Mouse (Mus musculus) lung, embryonic 14.5 days (tissue): Measurements from ENCODE around the gene Zfp39. TPM values are rescaled to one million over a fixed set of nuclear protein-coding genes. Genes with fewer than 3 reads are reported as not detected.

ENCODE experiments used
- ATAC-seq: fragments of 200-750 bp; cut with Nextera tagmentation; 2 replicates; pipeline ENCODE4 v1.8.0; 2017; ENCODE audit warnings: mild to moderate bottlenecking, moderate TSS enrichment, moderate library complexity; ENCODE audit not compliant: insufficient read depth
- DNase-seq: peaks from one replicate; pipeline ENCODE4 v3.0.0-alpha.2; 2015
- H3K27ac ChIP-seq: fragments of 300-500 bp; sonication (generic); 2 replicates; pipeline ENCODE4 v1.5.1; 2014; ENCODE audit warnings: low read depth, mild to moderate bottlenecking, moderate library complexity
- H3K27me3 ChIP-seq: fragments of 300-500 bp; sonication (generic); 2 replicates; pipeline ENCODE4 v1.6.1; 2014; ENCODE audit warnings: low read length, control low read depth; ENCODE audit not compliant: insufficient read depth
- H3K36me3 ChIP-seq: fragments of 300-500 bp; sonication (generic); 2 replicates; pipeline ENCODE4 v1.6.1; 2014; ENCODE audit warnings: control low read depth; ENCODE audit not compliant: insufficient read depth
- H3K4me1 ChIP-seq: fragments of 300-500 bp; sonication (generic); 2 replicates; pipeline ENCODE4 v1.6.1; 2014; ENCODE audit warnings: antibody characterized with exemption, control low read depth; ENCODE audit not compliant: insufficient read depth
- H3K4me2 ChIP-seq: fragments of 300-500 bp; sonication (generic); 2 replicates; pipeline ENCODE4 v1.6.1; 2014; ENCODE audit warnings: mild to moderate bottlenecking
- H3K4me3 ChIP-seq: fragments of 300-500 bp; sonication (generic); 2 replicates; pipeline ENCODE4 v1.5.1; 2014; ENCODE audit warnings: low read depth, low read length
- H3K9ac ChIP-seq: fragments of 300-500 bp; sonication (generic); 2 replicates; pipeline ENCODE4 v1.6.1; 2014
- H3K9me3 ChIP-seq: fragments of 300-500 bp; sonication (generic); 2 replicates; pipeline ENCODE4 v1.6.1; 2016; ENCODE audit warnings: low read depth, low read length, control low read depth
- CTCF ChIP-seq: IDR thresholded peaks from 2 replicates; pipeline ENCODE4 v1.5.1; 2016; ENCODE audit warnings: antibody characterized with exemption, low read depth
- WGBS: fragments of 180-500 bp; shearing (Covaris S2); extraction: QIAGEN DNeasy Blood & Tissue Kit; methylation state at CpG from one replicate; pipeline ENCODE4 v1.1.7; 2014; 5-methylcytosine and 5-hydroxymethylcytosine counted together
- polyA plus RNA-seq: library from polyadenylated mRNA; unstranded; fragments of >200 nt; fragmentation: Nextera tagmentation; extraction: Ambion mirVana; gene quantifications from 2 replicates; pipeline ENCODE4 v1.2.1, GENCODE M21; 2014

Zfp39 gene
- polyA plus RNA-seq, 1 experiment from 2014 or later, result 7.9 TPM

DNA sequence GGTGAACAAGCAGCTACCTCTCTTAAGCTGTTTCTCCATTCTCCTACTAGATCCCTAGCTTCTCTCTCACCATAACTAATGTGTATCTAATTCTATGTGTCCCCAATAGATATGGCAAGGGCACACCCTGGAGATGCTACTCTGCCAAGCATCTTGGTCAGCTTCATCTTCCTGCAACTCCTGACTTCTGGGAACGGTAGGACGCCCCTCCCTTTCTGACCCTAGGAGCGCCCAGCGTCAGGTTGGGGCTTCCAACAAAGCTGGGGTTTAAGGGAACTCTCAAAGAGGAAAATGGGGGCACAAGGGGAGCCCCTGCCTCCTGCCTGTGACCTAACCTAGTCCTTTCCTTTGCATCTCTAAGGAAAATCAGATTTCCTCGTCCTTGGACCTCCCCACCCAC lies 14.7 kb upstream of the Zfp39 start:
- Histone ChIP-seq H3K4me3 (peak overlapping the region; percentile 8; the same call in 1 of the 2 replicates), H3K27me3 (no peaks in the 10 kb centered on the region), H3K27ac (no peak overlapping the region), H3K9ac (no peak overlapping the region), H3K9me3 (no peaks in the 10 kb centered on the region), H3K36me3 (no peaks in the 10 kb centered on the region), H3K4me1 (no peaks in the 10 kb centered on the region), H3K4me2 (no peak overlapping the region)
- TF ChIP-seq CTCF, result no peak
- ATAC-seq (no peak), DNase-seq (no peak)
- WGBS, result 68% methylated on average over 5 of the region's 5 CpGs

DNA sequence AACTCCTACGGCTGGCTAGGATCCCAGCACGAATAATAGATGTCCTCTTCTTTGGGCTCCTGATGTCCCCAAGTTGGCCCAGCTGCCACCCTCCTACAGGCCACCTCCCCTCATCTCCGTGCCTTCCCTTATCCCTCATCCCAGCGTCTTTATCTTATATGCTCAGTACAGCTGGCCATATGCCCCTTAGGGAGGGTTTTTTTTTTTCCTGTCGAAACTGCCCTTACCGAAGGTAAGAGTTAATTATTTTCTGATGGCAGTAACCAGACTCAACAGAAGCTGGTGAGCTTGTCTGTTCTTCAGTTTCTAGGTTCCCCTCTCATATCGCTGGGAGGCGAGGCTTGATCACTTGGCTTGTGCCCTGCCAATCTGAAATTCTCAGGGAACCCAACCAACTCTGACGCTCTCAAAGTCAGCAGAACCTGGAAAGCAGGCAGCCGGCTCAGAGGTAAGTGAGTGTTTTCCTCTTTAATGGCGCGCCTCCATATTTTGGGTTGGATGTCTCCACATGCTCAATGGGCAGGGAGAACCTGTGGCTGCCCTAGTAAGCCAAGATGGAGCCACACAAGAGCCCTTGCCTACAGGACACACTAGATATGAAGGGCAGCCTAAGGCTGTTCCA lies 13.8 kb upstream of the Zfp39 start, which contains the start of gene Btnl10:
Gene Btnl10 (plus strand): TSS at position 164 of the 622 bp plus-strand sequence.
- no peaks in the 10 kb centered on the region for H3K9me3 ChIP-seq
- H3K27ac ChIP-seq, result no peak within 1 kb of the TSS
- H3K4me1 ChIP-seq, result no peaks in the 10 kb centered on the region
- H3K36me3 ChIP-seq, result no peaks in the 10 kb centered on the region
- H3K9ac ChIP-seq, result peak within 1 kb of the TSS; percentile 29; the same call in 1 of the 2 replicates
- no peak within 1 kb of the TSS; the same call in 1 of the 2 replicates for H3K4me2 ChIP-seq
- ATAC-seq (no peak), DNase-seq (no peak)
- no peaks in the 10 kb centered on the region for H3K27me3 ChIP-seq
- no peak for TF ChIP-seq CTCF
- peak within 1 kb of the TSS; percentile 8; the same call in 1 of the 2 replicates for H3K4me3 ChIP-seq
- 76% methylated on average over 12 of the region's 12 CpGs for WGBS

DNA sequence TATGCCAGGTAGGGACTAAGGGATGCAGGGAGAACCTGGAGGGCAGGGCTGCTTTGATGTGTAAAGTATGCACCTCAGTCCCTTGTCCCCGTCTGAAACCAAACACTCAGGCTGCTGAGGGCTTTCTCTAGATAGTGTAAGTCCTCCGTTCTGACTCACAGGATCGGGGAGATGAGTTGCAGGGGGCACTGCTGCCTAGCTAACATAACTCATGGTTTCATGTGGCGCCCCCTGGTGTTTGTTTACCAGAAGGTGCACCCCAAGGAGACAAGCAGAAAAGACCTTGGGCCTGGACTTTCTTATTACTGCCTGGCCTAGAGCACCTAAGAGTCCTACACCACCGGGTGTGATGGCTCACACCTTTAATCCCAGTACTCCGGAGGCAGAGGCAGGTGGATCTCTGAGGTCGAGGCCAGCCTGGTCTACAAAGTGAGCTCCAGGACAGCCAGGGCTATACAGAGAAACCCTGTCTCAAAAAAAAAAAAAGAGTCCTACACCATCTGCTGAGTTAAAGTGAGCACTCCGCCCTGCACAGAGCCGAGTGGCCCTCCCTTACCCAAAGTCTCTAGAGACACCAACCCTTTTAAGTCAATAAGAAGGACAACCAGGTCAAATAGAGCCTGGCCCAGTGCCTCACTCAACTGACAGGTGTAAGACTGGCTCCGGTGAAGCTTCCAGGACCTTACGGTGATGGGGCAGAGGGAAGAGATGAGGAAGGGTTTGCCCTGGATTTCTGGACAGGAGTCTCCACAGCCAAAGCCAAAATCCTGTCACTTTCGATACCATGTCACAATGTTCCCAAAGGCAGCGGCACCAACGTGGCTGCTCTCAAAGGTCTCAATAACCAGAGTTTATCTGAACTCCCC lies 13.1 kb upstream of the Zfp39 start:
- Histone ChIP-seq H3K4me3 (no peak overlapping the region), H3K27ac (no peak overlapping the region), H3K4me2 (no peak overlapping the region), H3K4me1 (no peaks in the 10 kb centered on the region), H3K27me3 (no peaks in the 10 kb centered on the region), H3K9me3 (no peaks in the 10 kb centered on the region), H3K9ac (no peak overlapping the region), H3K36me3 (no peaks in the 10 kb centered on the region)
- ATAC-seq (peak; percentile 47; the same call in 1 of the 2 replicates), DNase-seq (peak; percentile 68)
- peak; percentile 63 for TF ChIP-seq CTCF
- 47% methylated on average over 14 of the region's 14 CpGs for WGBS

DNA sequence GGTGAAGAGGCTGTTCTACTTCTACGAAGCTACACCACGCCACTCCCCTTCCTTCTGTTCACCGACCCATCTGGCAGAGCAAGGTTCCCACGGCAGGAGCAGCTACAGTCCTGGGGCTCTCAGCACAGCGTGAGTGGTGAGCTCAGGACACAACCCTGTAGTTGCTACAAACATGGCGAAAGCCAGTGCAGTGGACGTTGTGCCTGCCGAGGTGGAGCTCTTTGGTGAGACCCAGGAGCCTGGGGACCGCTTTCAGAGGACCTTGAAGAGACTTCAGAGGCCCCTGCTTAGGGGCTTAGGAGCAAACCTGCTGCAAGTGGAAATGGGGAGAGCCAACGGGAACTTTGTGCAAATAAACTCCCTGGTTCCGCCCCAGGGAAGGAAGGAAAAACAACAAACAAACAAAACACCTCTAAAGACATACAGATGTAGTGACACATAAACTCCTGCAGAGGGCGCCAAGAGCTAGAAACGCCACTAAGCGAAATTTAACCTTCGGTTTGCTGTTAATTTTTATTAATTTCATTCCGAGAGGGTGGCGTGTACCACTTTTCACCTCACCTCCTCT lies 10.5 kb upstream of the Zfp39 start:
- peak overlapping the region; percentile 49 for H3K9ac ChIP-seq
- 9% methylated on average over 17 of the region's 17 CpGs for WGBS
- no peaks in the 10 kb centered on the region for H3K4me1 ChIP-seq
- H3K4me2 ChIP-seq, result peak overlapping the region; percentile 66
- no peaks in the 10 kb centered on the region for H3K36me3 ChIP-seq
- no peak overlapping the region for H3K27ac ChIP-seq
- H3K4me3 ChIP-seq, result peak overlapping the region; percentile 33
- H3K27me3 ChIP-seq, result no peaks in the 10 kb centered on the region
- ATAC-seq, result peak; percentile 28; the same call in 1 of the 2 replicates
- peak; percentile 77 for TF ChIP-seq CTCF
- peak; percentile 80 for DNase-seq
- H3K9me3 ChIP-seq, result no peaks in the 10 kb centered on the region

DNA sequence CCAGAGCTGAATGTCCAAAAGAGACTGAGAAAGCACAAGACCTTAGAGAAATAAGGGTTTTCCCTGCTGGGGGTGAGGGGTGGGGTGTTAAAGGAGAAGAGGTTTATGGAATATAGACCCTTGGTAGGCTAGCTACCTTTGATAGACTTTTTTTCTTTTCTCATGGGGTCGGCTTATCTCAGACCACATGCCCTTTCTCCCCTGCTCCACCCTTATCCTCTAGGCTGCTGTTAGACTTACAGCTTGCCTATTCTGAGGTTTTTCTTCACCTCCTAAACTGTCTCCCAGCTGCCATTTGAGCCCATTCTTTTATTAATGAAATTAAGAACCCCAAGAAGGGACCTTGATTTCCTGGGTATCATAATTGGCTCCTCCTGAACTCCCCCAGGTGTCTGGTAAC lies 9.8 kb upstream of the Zfp39 start:
- no peak for ATAC-seq
- no peak for TF ChIP-seq CTCF
- Histone ChIP-seq H3K9ac (no peak overlapping the region), H3K9me3 (no peaks in the 10 kb centered on the region), H3K4me3 (no peak overlapping the region), H3K4me1 (no peaks in the 10 kb centered on the region), H3K27me3 (no peaks in the 10 kb centered on the region), H3K36me3 (no peaks in the 10 kb centered on the region), H3K4me2 (peak overlapping the region; percentile 66; the same call in 1 of the 2 replicates), H3K27ac (no peak overlapping the region)
- DNase-seq, result no peak
- WGBS, result 100% methylated on average over 1 of the region's 1 CpGs

DNA sequence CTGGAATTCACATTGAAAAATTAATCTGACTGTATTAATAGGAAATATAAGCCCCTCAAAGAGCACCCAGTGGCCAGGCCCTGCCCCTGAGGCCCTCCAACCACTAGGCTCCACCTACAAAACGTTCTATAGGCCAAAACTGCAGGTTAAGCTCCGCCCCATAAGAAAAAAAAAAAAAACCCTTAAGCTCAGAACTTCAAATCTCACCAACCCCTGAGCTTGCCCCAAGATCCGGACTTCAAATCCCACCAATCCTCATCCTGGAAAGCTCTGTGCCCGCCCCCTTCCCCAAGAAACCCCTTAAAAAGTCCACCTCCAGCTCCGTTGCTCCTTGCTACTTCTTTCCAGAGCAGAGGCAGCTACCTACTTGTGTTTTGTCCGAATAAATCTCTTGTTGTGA lies 813 bp upstream of the Zfp39 start:
- H3K4me3 ChIP-seq, result peak overlapping the region; percentile 75
- H3K4me1 ChIP-seq, result no peaks in the 10 kb centered on the region
- peak; percentile 68 for DNase-seq
- no peak overlapping the region for H3K9ac ChIP-seq
- no peaks in the 10 kb centered on the region for H3K9me3 ChIP-seq
- peak overlapping the region; percentile 90; the same call in 1 of the 2 replicates for H3K4me2 ChIP-seq
- ATAC-seq, result 0 out of 2 replicates have a peak, but pooled peaks have one; percentile 6
- peaks cover 22% of the 10 kb centered on the region for H3K36me3 ChIP-seq
- TF ChIP-seq CTCF, result no peak
- H3K27ac ChIP-seq, result no peak overlapping the region
- H3K27me3 ChIP-seq, result no peaks in the 10 kb centered on the region
- 44% methylated on average over 6 of the region's 6 CpGs for WGBS

DNA sequence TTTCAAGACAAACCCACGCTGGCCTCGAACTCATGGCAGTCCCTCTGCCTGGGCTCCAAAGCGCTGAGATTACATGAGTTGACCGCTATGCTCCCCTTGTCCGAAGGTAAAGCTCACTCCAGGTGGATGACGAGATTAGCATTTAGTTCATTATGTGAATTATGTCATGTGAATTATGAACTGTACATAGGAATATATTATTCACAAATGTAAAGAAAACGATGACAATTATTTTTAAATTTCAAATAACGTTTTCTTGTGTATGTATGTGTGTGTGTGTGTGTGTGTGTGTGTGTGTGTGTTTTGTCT lies 339 bp upstream of the Zfp39 start:
- H3K9ac ChIP-seq, result peak overlapping the region; percentile 87
- ATAC-seq, result no peak; the same call in 1 of the 2 replicates
- no peak overlapping the region for H3K27ac ChIP-seq

More for the DNA sequence above, 339 bp upstream of the Zfp39 start:
- Histone ChIP-seq H3K9me3 (no peaks in the 10 kb centered on the region), H3K4me3 (peak overlapping the region; percentile 75), H3K4me2 (peak overlapping the region; percentile 90), H3K4me1 (no peaks in the 10 kb centered on the region), H3K27me3 (no peaks in the 10 kb centered on the region), H3K36me3 (peaks cover 26% of the 10 kb centered on the region)
- no peak for TF ChIP-seq CTCF
- DNase-seq, result no peak
- 3% methylated on average over 8 of the region's 8 CpGs for WGBS
